Mouse (Mus musculus): ENCODE measurements at regions not wholly inside any gene's neighbourhood (a gene's known extent, or its start where the extent isn't known, plus 50 kb on each side); places are given as distances from the start of the nearest gene placed in this dataset.

GRCm38 (mm10) chr3:143156733-143157524, 275.1 kb upstream of the Pkn2 start:
- DNase-seq (ENCODE audit: low spot score in 2 of 2): no peak
- intact Hi-C loops (cut with DNase I): no loop called here

- intact Hi-C loops (cut with DNase I): no loop called here
- DNase-seq (ENCODE audit: low spot score in 2 of 2): no peak
Observed at GRCm38 (mm10) chr3:143156174-143156573, 274.4 kb upstream of the Pkn2 start.

GRCm38 (mm10) chr3:143155556-143155955, 273.8 kb upstream of the Pkn2 start:
- intact Hi-C loops (cut with DNase I): no loop called here
- DNase-seq (ENCODE audit: low spot score in 2 of 2): no peak

- intact Hi-C loops (cut with DNase I): no loop called here
- DNase-seq (ENCODE audit: low spot score in 2 of 2): no peak
Observed at GRCm38 (mm10) chr3:143147471-143147870, 265.7 kb upstream of the Pkn2 start.

GRCm38 (mm10) chr3:143138952-143139351, 257.1 kb upstream of the Pkn2 start:
- no peak for DNase-seq (ENCODE audit: low spot score in 2 of 2)
- intact Hi-C loops (cut with DNase I): no loop called here

GRCm38 (mm10) chr3:143134528-143134927, 252.7 kb upstream of the Pkn2 start:
- no peak for DNase-seq (ENCODE audit: low spot score in 2 of 2)
- intact Hi-C loops (cut with DNase I): no loop called here

- intact Hi-C loops (cut with DNase I): no loop called here
- DNase-seq (ENCODE audit: low spot score in 2 of 2): no peak
Observed at GRCm38 (mm10) chr3:143107733-143108291, 226.0 kb upstream of the Pkn2 start.

- intact Hi-C loops (cut with DNase I): no loop called here
- DNase-seq (ENCODE audit: low spot score in 2 of 2): no peak
Observed at GRCm38 (mm10) chr3:143104734-143105133, 222.9 kb upstream of the Pkn2 start.

GRCm38 (mm10) chr3:143103333-143103732, 221.5 kb upstream of the Pkn2 start:
- no peak for DNase-seq (ENCODE audit: low spot score in 2 of 2)

GRCm38 (mm10) chr3:143100810-143101645, 219.2 kb upstream of the Pkn2 start:
- intact Hi-C loops (cut with DNase I): no loop called here
- peak; percentile 24 to 53 for DNase-seq (ENCODE audit: low spot score in 2 of 2)

More at GRCm38 (mm10) chr3:143103333-143103732, 221.5 kb upstream of the Pkn2 start:
- intact Hi-C loops (cut with DNase I): no loop called here

GRCm38 (mm10) chr3:143100203-143100602, 218.4 kb upstream of the Pkn2 start:
- no peak for DNase-seq (ENCODE audit: low spot score in 2 of 2)
- intact Hi-C loops (cut with DNase I): no loop called here

GRCm38 (mm10) chr3:143092206-143092605, 210.4 kb upstream of the Pkn2 start:
- no peak for DNase-seq (ENCODE audit: low spot score in 2 of 2)
- intact Hi-C loops (cut with DNase I): no loop called here

GRCm38 (mm10) chr3:143090886-143091285, 209.1 kb upstream of the Pkn2 start:
- intact Hi-C loops (cut with DNase I): no loop called here

GRCm38 (mm10) chr3:143090316-143090715, 208.5 kb upstream of the Pkn2 start:
- DNase-seq (ENCODE audit: low spot score in 2 of 2): no peak
- intact Hi-C loops (cut with DNase I): no loop called here

More at GRCm38 (mm10) chr3:143090886-143091285, 209.1 kb upstream of the Pkn2 start:
- DNase-seq (ENCODE audit: low spot score in 2 of 2): no peak

- intact Hi-C loops (cut with DNase I): no loop called here
- DNase-seq (ENCODE audit: low spot score in 2 of 2): no peak
Observed at GRCm38 (mm10) chr3:143087786-143088185, 206.0 kb upstream of the Pkn2 start.

- intact Hi-C loops (cut with DNase I): no loop called here
Observed at GRCm38 (mm10) chr3:143078310-143078709, 196.5 kb upstream of the Pkn2 start.

GRCm38 (mm10) chr3:143071839-143072373, 190.1 kb upstream of the Pkn2 start:
- DNase-seq (ENCODE audit: low spot score in 2 of 2): no peak
- intact Hi-C loops (cut with DNase I): no loop called here

More at GRCm38 (mm10) chr3:143078310-143078709, 196.5 kb upstream of the Pkn2 start:
- no peak for DNase-seq (ENCODE audit: low spot score in 2 of 2)

- no peak for DNase-seq (ENCODE audit: low spot score in 2 of 2)
- intact Hi-C loops (cut with DNase I): no loop called here
Observed at GRCm38 (mm10) chr3:143054858-143055257, 173.1 kb upstream of the Pkn2 start.

- intact Hi-C loops (cut with DNase I): no loop called here
- no peak for DNase-seq (ENCODE audit: low spot score in 2 of 2)
Observed at GRCm38 (mm10) chr3:143053286-143053993, 171.6 kb upstream of the Pkn2 start.

- intact Hi-C loops (cut with DNase I): no loop called here
- DNase-seq (ENCODE audit: low spot score in 2 of 2): no peak
Observed at GRCm38 (mm10) chr3:143040666-143041065, 158.9 kb upstream of the Pkn2 start.

Measured in left cerebral cortex, postnatal 36 days (tissue).